Mouse (Mus musculus): ENCODE measurements at regions not wholly inside any gene's neighbourhood (a gene's known extent, or its start where the extent isn't known, plus 50 kb on each side); places are given as distances from the start of the nearest gene placed in this dataset.

- TF ChIP-seq CTCF (IDR thresholded peaks at IDR 0.05; ENCODE audit: low read depth, low read length), result no peak
- TF ChIP-seq POLR2A (IDR thresholded peaks at IDR 0.05; ENCODE audit: borderline replicate concordance, low read depth, low read length), result no peak
These were observed 170.4 kb downstream of the Klf7 start for GRCm38 (mm10) chr1:63951663-63952062.

All from bone marrow macrophage, adult 2 months (primary cell).